Mouse (Mus musculus): Measurements from ENCODE around the gene Pcdh10. TPM values are rescaled to one million over a fixed set of nuclear protein-coding genes. Genes with fewer than 3 reads are reported as not detected.

Pcdh10 gene
- polyA plus RNA-seq, 1 experiment from 2014 or later = 11.0 TPM

- H3K27ac ChIP-seq (replicated peaks; ENCODE audit: low read depth, low read length) = no peak overlapping the region
- no peaks in the 10 kb centered on the region; the same call in 1 of the 2 replicates for H3K4me1 ChIP-seq (ENCODE audit: control insufficient read depth, insufficient read depth, low read length)
- H3K27me3 ChIP-seq (ENCODE audit: control insufficient read depth, insufficient read depth, low read length) = peaks cover 14% of the 10 kb centered on the region
- H3K4me3 ChIP-seq (ENCODE audit: low read depth, low read length) = peak overlapping the region; percentile 65
- peak; percentile 18 for DNase-seq (ENCODE audit: low spot score)
- WGBS = 1% methylated on average over 52 of the region's 55 CpGs
- no peak for ATAC-seq (replicated peaks; ENCODE audit: insufficient number of reproducible peaks, low FRiP score, low TSS enrichment, low read depth)
- H3K36me3 ChIP-seq (replicated peaks; ENCODE audit: control insufficient read depth, insufficient read depth, low read depth, low read length) = no peaks in the 10 kb centered on the region
- H3K9ac ChIP-seq (replicated peaks; ENCODE audit: low read length) = peak overlapping the region; percentile 51
- H3K9me3 ChIP-seq (replicated peaks; ENCODE audit: control insufficient read depth, low read length) = no peaks in the 10 kb centered on the region
- H3K4me2 ChIP-seq (ENCODE audit: low read depth, low read length) = peak overlapping the region; percentile 96
Observed at GRCm38 (mm10) chr3:45379972-45380761, 2.0 kb downstream of the Pcdh10 start.

GRCm38 (mm10) chr3:45380811-45381761, 2.9 kb downstream of the Pcdh10 start:
- Histone ChIP-seq H3K4me3 (ENCODE audit: low read depth, low read length) (peak overlapping the region; percentile 65), H3K27me3 (ENCODE audit: control insufficient read depth, insufficient read depth, low read length) (peaks cover 14% of the 10 kb centered on the region), H3K27ac (replicated peaks; ENCODE audit: low read depth, low read length) (no peak overlapping the region), H3K36me3 (replicated peaks; ENCODE audit: control insufficient read depth, insufficient read depth, low read depth, low read length) (no peaks in the 10 kb centered on the region), H3K4me2 (ENCODE audit: low read depth, low read length) (peak overlapping the region; percentile 96), H3K9ac (replicated peaks; ENCODE audit: low read length) (peak overlapping the region; percentile 48), H3K4me1 (ENCODE audit: control insufficient read depth, insufficient read depth, low read length) (no peaks in the 10 kb centered on the region; the same call in 1 of the 2 replicates), H3K9me3 (replicated peaks; ENCODE audit: control insufficient read depth, low read length) (no peaks in the 10 kb centered on the region)
- DNase-seq (ENCODE audit: low spot score) = peak; percentile 35
- WGBS = under 1% methylated on average over 79 of the region's 82 CpGs
- ATAC-seq (replicated peaks; ENCODE audit: insufficient number of reproducible peaks, low FRiP score, low TSS enrichment, low read depth) = 0 out of 2 replicates have a peak, but pooled peaks have one; percentile 2

GRCm38 (mm10) chr3:45382032-45382755, 4.0 kb downstream of the Pcdh10 start:
- no peak overlapping the region for H3K27ac ChIP-seq (replicated peaks; ENCODE audit: low read depth, low read length)
- ATAC-seq (replicated peaks; ENCODE audit: insufficient number of reproducible peaks, low FRiP score, low TSS enrichment, low read depth) (no peak), DNase-seq (ENCODE audit: low spot score) (peak; percentile 20)
- H3K9ac ChIP-seq (replicated peaks; ENCODE audit: low read length) = no peak overlapping the region
- no peaks in the 10 kb centered on the region for H3K9me3 ChIP-seq (replicated peaks; ENCODE audit: control insufficient read depth, low read length)
- peak overlapping the region; percentile 96 for H3K4me2 ChIP-seq (ENCODE audit: low read depth, low read length)
- H3K4me3 ChIP-seq (ENCODE audit: low read depth, low read length) = peak overlapping the region; percentile 65
- no peaks in the 10 kb centered on the region; the same call in 1 of the 2 replicates for H3K4me1 ChIP-seq (ENCODE audit: control insufficient read depth, insufficient read depth, low read length)
- H3K36me3 ChIP-seq (replicated peaks; ENCODE audit: control insufficient read depth, insufficient read depth, low read depth, low read length) = no peaks in the 10 kb centered on the region
- H3K27me3 ChIP-seq (ENCODE audit: control insufficient read depth, insufficient read depth, low read length) = peaks cover 14% of the 10 kb centered on the region
- 21% methylated on average over 4 of the region's 4 CpGs for WGBS

GRCm38 (mm10) chr3:45383831-45384230, 5.6 kb downstream of the Pcdh10 start:
- Histone ChIP-seq H3K9me3 (replicated peaks; ENCODE audit: control insufficient read depth, low read length) (no peaks in the 10 kb centered on the region), H3K27ac (replicated peaks; ENCODE audit: low read depth, low read length) (no peak overlapping the region), H3K27me3 (ENCODE audit: control insufficient read depth, insufficient read depth, low read length) (peaks cover 14% of the 10 kb centered on the region), H3K9ac (replicated peaks; ENCODE audit: low read length) (no peak overlapping the region), H3K4me2 (ENCODE audit: low read depth, low read length) (no peak overlapping the region), H3K36me3 (replicated peaks; ENCODE audit: control insufficient read depth, insufficient read depth, low read depth, low read length) (no peaks in the 10 kb centered on the region), H3K4me3 (ENCODE audit: low read depth, low read length) (no peak overlapping the region), H3K4me1 (ENCODE audit: control insufficient read depth, insufficient read depth, low read length) (no peaks in the 10 kb centered on the region)
- DNase-seq (ENCODE audit: low spot score) (no peak), ATAC-seq (replicated peaks; ENCODE audit: insufficient number of reproducible peaks, low FRiP score, low TSS enrichment, low read depth) (no peak)
- 54% methylated on average over 2 of the region's 2 CpGs for WGBS

GRCm38 (mm10) chr3:45385028-45385427, 6.8 kb downstream of the Pcdh10 start:
- no peak overlapping the region for H3K9ac ChIP-seq (replicated peaks; ENCODE audit: low read length)
- no peaks in the 10 kb centered on the region for H3K4me1 ChIP-seq (ENCODE audit: control insufficient read depth, insufficient read depth, low read length)
- no peak overlapping the region for H3K4me2 ChIP-seq (ENCODE audit: low read depth, low read length)
- ATAC-seq (replicated peaks; ENCODE audit: insufficient number of reproducible peaks, low FRiP score, low TSS enrichment, low read depth) (no peak; the same call in 1 of the 2 replicates), DNase-seq (ENCODE audit: low spot score) (no peak)
- H3K36me3 ChIP-seq (replicated peaks; ENCODE audit: control insufficient read depth, insufficient read depth, low read depth, low read length) = no peaks in the 10 kb centered on the region
- no peaks in the 10 kb centered on the region for H3K9me3 ChIP-seq (replicated peaks; ENCODE audit: control insufficient read depth, low read length)
- WGBS = 43% methylated on average over 3 of the region's 3 CpGs
- H3K27me3 ChIP-seq (ENCODE audit: control insufficient read depth, insufficient read depth, low read length) = peaks cover 9% of the 10 kb centered on the region
- no peak overlapping the region for H3K4me3 ChIP-seq (ENCODE audit: low read depth, low read length)
- no peak overlapping the region for H3K27ac ChIP-seq (replicated peaks; ENCODE audit: low read depth, low read length)

GRCm38 (mm10) chr3:45385451-45385850, 7.3 kb downstream of the Pcdh10 start:
- no peak overlapping the region for H3K27ac ChIP-seq (replicated peaks; ENCODE audit: low read depth, low read length)
- 58% methylated on average over 2 of the region's 2 CpGs for WGBS

GRCm38 (mm10) chr3:45386512-45386911, 8.3 kb downstream of the Pcdh10 start:
- no peak overlapping the region for H3K4me2 ChIP-seq (ENCODE audit: low read depth, low read length)
- no peaks in the 10 kb centered on the region for H3K36me3 ChIP-seq (replicated peaks; ENCODE audit: control insufficient read depth, insufficient read depth, low read depth, low read length)
- H3K27me3 ChIP-seq (ENCODE audit: control insufficient read depth, insufficient read depth, low read length) = no peaks in the 10 kb centered on the region
- DNase-seq (ENCODE audit: low spot score) = no peak
- no peak overlapping the region for H3K27ac ChIP-seq (replicated peaks; ENCODE audit: low read depth, low read length)
- no peak overlapping the region for H3K4me3 ChIP-seq (ENCODE audit: low read depth, low read length)
- 73% methylated on average over 2 of the region's 2 CpGs for WGBS
- no peaks in the 10 kb centered on the region for H3K9me3 ChIP-seq (replicated peaks; ENCODE audit: control insufficient read depth, low read length)
- no peak overlapping the region for H3K9ac ChIP-seq (replicated peaks; ENCODE audit: low read length)
- no peak for ATAC-seq (replicated peaks; ENCODE audit: insufficient number of reproducible peaks, low FRiP score, low TSS enrichment, low read depth)
- no peaks in the 10 kb centered on the region for H3K4me1 ChIP-seq (ENCODE audit: control insufficient read depth, insufficient read depth, low read length)

More at GRCm38 (mm10) chr3:45385451-45385850, 7.3 kb downstream of the Pcdh10 start:
- no peak for ATAC-seq (replicated peaks; ENCODE audit: insufficient number of reproducible peaks, low FRiP score, low TSS enrichment, low read depth)
- Histone ChIP-seq H3K4me1 (ENCODE audit: control insufficient read depth, insufficient read depth, low read length) (no peaks in the 10 kb centered on the region), H3K9me3 (replicated peaks; ENCODE audit: control insufficient read depth, low read length) (no peaks in the 10 kb centered on the region), H3K36me3 (replicated peaks; ENCODE audit: control insufficient read depth, insufficient read depth, low read depth, low read length) (no peaks in the 10 kb centered on the region), H3K4me3 (ENCODE audit: low read depth, low read length) (no peak overlapping the region), H3K4me2 (ENCODE audit: low read depth, low read length) (no peak overlapping the region), H3K9ac (replicated peaks; ENCODE audit: low read length) (no peak overlapping the region), H3K27me3 (ENCODE audit: control insufficient read depth, insufficient read depth, low read length) (peaks cover 5% of the 10 kb centered on the region; the same call in 1 of the 2 replicates)
- DNase-seq (ENCODE audit: low spot score) = no peak
